Mouse (Mus musculus) right cerebral cortex, postnatal 10 days (tissue): ENCODE results near the gene Pou2f1.
"Not testable (repeated sequence)": the region's sequence is repeated elsewhere in the genome, so short reads cannot be mapped to it uniquely, and the experiment has no call there.

Source experiments
- DNase-seq, 2 experiments: peaks; one replicate each; pipeline ENCODE4 v3.0.0; 2021; ENCODE audit warnings: low spot score in 2 of 2

The Pou2f1 gene

DNA sequence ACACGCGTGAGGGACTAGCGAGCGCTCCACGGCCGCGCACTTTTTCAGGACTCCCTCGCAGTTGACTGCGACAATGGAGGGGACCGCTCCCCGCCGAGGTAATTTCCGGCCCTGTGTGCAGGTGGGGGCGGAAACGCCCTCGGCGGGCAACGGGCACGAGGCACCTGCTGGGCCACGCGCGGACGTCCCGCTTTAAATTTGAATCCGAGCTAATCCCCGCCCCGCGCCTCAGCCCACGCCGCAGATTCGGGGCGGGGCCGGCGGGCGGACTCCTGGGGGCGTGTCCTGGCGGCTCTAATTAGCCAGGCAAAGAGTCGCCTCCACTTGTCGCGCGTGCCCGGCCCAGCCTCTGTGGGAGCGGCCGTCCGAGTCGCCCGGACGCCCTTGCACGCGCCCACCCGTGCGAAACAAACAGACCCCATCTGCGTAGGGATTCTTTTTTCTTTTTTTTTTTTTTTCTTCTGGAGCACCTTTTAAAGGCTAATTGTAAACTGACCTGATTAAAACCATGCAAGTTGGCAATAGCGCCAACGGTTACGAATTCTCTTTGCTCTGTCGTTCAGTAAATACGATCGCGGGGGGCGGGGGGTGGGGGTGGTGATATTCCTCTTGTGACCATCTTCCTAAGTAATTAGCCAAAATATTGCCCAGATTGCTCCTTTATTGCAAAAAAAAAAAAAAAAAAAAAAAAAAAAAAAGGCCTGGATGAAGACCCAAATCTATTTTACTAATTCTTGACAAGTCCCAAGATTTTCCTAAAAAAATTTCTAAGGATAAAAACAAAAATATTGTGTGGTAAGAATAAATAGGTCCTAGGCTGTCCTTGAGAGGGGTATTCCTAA is 924 bp upstream of the Pou2f1 start:
- DNase-seq: peak; percentile 95

DNA sequence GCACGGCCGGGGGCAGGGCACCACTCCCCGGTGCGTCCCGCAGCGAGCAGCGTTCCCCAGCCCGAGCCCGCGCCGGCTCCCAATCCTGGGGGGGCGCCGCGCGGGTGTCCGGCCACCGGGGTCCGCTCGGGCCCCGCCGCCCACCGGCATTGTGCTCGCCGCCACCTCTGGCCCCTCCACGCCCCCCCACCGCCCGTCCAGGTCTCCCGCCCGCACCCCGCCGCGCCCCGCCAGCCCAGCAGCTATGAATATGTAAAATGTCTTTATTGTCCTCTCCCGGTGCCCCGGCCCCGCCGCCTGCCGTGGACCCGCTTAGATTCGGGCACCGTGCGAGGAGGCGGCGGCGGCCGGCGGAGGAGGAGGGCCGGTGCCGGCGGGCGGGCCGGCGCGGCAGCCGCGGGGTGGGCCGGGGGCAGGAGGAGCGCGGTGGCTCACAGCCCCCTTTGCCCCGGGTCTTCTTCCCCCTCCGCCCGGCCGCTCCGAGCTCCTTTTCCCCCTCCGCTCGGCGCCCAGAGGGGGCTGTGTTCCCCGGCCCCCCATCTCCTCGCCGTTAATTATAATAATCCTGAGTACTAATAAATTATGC is 481 bp downstream of the Pou2f1 start:
- peak; percentile 54 to 57 for DNase-seq

DNA sequence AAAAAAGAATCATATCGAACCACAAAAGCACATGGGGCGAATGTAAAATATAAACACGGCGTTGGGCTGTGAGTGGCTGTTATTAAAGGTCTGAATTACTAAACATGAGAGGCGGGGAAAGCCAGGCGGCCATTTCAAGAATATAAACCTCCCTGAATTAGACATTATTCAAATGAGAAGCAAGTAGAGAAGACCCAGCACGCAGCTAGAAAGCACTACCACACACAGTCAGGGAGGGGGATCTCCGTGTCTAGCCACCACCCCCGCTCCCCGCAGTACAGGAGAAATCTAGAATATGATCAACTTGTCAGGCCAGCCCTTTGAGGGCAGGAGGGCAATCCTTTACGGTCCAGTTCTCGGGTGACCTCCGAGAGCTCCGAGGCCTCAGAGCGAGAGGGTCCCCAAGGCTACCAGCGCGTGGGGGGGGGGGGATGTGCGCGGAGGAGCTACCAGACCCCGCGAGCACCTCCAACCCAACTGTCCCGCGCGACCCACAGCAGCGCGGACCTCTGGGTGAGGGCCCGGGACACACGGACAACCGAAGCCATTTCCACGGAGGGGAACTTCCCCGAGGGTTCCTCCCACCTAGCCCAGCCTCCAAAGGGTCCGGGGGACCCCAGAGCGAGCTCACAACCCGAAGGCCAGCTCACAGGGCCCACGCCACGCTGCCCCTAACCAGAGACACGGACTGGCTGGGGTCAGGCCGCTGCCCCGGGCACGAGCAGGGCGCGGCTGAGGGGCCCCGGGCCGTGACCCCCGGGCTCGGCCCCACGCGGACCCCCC is 1.2 kb downstream of the Pou2f1 start:
- DNase-seq: peak; percentile 60 to 74

DNA sequence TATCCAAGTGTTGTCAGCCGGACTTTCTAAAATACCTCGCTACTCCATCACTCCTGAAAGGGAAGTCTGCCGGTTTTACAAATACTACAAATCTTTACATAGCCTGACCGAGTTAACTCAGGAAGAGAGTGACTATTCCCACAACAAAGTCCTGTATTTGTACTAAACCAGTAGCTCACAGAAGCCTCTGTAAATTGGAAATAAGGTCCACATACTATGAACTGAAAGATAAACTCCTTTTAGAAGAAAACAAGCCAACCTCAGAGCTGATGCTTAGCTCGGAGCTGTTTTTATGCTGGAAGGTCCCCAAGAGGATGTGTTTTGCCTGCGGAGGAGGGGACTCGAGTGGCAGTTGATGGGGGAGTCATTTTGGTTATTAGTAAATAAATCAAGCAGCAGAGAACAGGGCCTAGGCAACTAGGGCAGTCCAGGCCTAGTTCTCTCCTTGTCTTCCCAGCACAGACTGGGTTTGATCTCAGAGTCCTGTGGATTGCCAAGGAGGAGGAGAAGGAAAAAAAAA is 1.8 kb downstream of the Pou2f1 start:
- peak; percentile 32 to 35 for DNase-seq

DNA sequence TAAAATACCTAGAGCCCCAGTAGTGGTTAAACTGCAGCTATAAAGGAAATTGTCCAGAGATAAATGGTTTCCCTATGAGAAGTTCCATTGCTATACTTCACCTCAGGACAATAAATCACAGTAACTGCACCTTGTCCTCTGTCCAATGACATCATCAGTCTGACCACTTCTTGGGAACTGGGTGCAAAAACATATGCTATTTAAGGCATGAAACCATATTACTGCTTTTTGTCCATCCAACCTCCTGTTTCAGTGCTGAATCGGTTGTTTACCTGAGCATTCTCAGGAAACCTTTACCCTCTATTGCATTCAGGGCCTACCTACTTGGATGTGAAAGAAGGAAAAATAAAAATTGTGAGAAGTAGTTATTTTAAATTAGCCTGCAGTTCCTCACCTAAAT is 2.8 kb downstream of the Pou2f1 start:
- no peak for DNase-seq

DNA sequence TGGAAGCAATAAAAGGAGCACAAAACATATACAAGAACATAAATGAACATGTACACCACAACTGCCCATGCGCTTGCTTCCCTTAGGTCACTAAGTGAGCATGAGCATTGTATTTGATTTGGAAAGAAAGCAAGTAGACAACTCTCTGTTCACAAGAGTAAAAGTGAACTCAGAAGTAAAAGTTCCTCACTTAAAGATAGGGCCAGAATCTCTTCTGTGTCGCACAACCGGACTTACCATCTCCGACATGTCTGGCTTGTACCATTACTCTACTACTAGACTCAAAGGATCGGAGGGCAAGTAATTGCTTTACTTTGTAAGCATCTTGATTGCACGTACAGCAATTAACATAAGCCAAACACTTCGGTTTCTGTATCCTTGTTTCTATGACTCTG is 6.8 kb downstream of the Pou2f1 start:
- no peak for DNase-seq

DNA sequence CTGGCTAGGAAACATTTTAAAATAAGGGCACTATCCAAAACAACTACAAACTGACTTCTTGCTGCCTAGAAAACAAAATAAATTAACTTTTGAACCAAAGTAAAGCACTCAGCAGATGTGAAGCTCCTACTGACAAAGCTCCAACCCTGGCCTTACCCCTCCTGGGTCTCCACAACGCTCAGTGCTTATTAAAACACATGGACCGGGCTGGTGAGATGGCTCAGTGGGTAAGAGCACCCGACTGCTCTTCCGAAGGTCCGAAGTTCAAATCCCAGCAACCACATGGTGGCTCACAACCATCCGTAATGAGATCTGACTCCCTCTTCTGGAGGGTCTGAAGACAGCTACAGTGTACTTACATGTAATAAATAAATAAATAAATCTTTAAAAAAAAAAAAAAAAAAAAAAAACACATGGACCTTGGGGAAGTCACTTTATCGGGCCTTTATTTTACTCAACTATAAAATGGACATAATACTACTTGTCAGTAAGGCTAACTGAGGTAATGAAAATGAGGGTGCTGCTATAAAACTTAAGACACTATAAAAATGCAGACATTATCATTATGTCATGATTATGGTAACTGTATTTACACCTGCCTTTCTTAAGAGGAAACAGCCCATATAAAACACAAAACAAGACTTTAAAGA is 7.3 kb downstream of the Pou2f1 start:
- DNase-seq: not testable (repeated sequence)

DNA sequence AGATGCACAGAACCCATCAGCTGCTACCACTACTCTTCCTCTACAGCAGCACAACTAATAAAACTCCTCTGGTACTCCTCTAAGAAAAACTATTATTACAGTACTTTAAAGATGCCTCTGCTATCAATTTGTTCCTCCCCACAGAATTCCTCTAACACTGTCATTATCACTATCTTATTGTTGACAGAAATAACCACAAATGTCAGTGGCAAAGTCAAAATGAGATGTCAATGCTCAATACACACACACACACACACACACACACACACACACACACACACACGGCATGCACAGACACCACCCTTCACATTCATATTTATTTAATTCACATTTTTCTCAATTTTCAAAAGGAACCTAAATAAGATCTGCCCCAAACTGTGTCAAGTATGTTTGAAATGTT is 8.2 kb downstream of the Pou2f1 start:
- no peak for DNase-seq

DNA sequence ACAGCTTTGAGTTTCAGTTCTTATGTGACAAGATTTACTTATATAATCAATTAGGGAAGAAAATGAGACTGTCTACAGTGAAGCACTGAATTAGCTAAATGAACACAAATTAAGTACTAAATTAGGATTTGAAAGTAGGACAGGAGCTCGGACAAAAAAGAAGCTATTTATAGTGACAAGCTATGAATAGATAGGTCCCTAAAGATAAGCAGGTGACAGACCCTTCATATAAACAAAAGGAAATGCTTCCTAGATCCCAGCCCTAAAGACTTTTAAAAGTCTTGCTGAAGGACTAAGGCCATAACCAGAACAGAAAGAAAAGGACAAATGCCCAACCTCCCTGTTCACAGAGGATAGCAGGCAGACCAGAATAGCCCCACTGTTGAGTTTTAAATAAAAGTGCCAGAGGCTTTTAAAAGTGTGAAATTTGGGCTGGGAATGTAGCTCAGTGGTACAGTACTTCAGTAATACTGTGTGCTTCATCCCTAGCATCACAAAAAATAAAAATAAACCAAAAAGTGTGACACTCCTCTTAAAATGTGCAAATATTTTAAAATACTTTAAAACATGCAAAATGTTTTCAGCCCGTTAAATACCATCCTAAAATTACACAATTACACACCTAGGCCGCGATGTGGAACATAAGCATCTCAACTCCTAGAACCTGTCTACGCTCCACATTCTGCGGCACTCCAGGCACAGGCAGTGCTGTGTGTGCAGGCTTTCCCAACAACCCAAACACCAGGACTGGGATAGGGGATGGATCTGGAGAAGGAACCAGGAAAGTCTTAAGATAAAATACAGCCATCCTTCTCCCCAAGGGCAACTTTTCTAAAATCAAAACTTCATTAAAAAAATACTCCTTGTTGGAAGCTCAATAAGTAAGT is 9.0 kb downstream of the Pou2f1 start:
- no peak for DNase-seq

DNA sequence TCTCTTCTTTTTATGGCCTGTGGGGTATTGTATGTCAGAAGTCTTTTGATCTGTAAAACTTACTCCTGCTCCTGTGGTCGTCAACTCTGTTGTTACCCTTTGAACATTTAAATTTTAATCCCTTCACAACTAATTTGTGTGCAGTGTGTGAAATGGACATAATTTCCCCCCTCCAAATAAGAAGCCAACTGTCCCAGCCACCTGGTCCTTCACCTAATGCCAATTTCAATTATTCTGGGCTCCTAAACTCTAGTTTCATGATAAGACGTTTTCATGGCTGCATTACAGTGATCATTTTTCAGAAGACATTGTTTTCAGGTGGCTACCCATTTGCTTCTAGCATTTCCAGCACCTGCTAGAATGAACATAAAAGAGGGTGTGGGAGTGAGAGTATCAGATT is 13.9 kb downstream of the Pou2f1 start:
- DNase-seq: no peak

DNA sequence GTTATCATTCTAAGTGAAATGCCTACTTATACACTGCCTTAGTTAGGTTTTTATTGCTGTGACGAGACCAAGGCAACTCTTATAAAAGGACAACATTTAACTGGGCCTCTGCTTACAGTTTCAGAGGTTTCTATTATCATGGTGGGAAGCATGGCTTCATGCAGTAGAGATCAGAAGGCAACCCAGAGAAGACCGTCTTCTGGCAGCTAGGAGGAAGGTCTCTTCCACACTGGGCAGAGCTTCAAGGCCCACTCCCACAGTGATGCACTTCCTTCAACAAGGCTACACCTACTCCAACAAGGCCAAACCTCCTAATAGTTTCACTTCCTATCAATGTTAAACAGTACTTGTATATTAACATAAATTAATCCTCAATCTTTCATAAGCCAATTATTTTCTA is 14.4 kb downstream of the Pou2f1 start:
- no peak for DNase-seq

DNA sequence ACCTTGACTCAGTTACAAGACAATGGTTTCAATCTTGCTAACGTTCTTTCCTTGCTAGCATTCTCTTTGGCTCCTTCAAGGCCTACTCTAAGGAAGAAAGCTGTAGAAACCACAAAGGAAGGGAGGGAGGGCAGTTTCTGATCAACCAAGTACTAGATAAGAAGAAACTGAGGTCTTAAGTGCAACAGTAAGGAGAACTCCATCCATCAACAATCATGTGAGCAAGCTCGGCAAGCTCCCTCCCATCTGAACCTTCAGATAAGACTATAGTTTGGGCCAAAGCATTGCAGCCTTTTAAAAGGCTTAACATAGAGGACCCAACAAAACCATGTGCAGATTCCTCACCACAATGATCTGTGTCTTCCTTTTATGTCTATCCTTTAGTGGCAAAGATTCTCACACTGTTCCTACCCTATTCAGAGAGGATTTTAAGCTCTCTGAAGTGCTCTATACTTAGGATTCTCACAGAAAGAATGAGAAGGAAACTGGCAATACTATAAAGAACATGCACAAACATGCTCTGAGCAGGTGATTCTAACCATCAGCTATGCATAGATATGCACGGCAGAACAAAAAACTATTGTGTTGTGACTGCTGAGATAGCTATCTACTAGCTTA is 16.6 kb downstream of the Pou2f1 start:
- no peak for DNase-seq

DNA sequence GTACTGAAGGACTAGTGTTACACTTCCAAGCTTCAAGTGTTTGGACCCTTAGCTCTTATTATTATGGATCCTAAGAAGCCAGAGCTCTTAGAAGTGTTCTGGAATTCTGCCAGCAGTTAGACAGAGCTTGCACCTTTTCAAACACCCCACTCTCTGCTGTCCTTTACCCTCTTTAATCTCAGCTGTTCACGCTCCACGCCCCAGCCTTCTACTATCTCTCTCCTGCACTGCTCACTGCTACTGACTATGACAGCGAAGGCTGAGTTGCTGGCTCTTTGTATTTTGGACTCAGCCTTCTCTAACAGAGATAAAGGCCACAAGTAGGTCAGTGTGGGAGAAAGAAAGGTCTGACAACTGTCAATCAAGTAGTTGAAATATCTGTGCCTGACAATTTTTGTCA is 17.3 kb downstream of the Pou2f1 start:
- no peak for DNase-seq

DNA sequence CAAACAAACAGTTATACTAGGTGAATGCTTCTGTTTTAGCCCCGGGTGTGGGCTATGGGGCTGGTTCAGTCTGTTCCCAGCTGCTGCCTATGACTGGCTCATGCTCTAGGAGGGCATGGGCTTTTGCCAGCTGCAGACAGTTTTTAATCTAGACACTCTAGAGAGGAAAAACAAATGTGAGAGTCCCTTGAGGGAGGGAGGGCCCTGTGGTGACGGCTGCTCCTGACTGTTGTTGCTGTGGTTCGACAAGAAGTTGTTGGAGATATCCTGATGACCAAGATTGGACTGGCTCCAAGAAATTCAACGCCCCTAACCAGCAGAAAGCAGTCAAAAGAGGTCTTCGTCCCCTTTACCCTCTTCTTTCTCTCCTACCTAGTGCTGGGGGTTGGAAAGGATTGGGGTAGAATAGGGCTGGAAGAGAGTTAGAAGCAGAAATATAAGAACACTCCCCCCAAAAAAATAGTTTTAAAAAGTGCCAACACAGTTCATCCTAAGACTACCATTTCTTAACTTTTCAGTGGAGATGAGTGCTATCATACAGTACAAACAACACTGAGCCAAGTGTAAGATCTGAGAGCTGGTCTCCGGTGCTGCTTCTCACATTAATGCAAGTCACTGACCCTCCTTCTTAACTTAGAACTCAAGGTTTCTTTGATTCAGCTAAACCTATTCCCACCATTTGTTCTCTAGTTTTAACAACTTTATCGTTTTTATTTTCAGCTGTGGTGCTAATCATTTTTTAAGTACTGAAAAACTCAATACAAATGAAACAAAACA is 25.6 kb downstream of the Pou2f1 start:
- peak in 1 of 2 experiments; percentile 24 for DNase-seq

DNA sequence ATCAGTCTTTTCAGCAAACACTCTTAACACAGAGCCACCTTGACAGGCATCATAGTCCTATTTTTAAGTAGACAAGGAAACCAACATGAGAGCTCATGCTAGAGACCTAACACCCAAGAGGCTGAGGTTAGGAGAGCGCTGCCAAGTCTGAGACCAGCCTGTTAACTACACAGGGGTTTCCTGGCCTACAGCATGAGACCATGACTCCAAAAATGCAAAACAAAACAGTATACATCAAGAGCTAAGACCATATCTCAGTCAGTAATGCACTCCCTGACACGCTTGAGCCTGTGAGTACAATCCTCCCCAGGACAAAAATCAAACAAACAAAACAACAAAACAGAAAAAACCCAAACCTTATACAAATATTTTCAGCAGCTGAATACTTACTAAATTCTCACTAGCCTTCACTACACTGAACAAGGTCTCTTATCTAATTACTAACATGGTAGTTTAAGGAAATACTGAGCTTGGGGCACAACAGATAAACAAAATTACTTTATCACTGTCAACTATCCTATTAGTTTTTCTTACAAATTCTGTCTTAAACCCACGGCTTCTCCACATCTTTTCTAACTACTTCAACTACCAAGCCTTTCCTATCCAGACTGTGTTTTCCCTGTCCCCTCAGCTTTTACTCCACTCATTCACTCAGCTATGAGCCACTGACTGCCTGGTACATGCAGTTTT is 33.3 kb downstream of the Pou2f1 start:
- DNase-seq: no peak

DNA sequence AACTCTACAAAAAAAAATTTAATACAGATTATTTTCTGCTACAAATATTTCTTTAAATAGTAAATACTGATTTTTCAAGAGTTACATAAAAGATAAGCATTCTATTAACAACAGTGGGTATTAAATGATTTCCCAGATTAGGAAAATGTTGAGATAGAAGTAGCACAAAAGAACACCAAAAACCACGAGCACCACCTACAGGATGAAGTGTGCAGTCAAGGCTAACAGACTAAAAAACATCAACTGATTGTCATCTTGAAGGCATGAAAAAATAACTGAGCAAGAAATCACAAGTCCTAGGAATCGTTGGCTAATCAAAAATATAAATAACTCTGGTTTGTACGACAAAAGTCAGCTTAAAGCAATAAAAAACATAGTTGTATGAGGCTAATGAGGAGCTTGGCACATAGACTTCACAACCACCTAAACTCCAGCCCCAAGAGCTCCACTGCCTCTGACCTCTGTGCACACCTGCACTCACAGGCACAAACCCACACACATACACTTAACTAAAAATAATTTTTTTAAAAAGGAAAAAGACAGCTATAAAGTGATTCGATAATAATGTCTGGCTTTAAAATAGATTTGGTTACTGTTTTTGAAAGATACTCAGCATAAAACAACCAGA is 35.3 kb downstream of the Pou2f1 start:
- DNase-seq: peak; percentile 64 to 72

DNA sequence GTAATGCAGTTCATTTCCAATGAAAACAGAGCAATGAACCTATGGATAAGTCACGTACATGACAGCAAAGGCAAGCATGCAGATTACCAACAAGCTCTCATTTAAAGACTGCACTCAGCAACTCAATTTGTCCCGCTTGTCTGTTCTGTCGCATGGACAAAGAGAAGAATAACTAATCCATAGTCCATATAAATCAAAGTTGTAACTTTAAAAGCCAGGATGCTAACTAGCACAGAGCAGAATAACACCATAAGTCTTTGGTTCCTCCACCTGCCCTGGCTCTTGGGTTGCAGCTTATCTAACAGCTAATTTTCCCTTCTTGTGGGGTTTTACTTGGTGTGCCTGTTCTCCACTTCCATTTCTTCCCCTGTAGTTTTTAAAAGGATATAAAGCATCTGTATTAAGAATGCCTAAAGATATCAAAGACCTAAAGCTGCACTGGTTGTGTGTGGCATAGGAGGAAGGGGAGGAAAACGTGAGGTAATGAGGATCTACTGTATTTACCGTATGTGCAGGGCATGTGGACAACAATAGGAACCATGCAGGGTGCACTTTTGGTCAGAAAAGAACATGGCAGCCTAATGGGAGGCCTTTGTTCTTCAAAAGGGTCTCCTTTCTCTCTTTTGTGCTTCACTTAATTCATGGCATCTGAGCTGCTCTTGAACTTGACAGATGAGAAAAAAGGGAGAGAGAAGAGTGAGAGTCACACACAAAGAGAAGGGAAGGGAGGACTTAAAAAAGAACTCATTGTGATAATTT is 36.1 kb downstream of the Pou2f1 start:
- DNase-seq: no peak
